Mouse (Mus musculus) olfactory bulb, adult 2 months (tissue): ENCODE measurements around the gene Hist1h2bf.

Experiments used
- CTCF ChIP-seq: fragments of 200-500 bp; IDR thresholded peaks from 2 replicates; pipeline ENCODE4 v1.5.1; 2012; ENCODE audit warnings: low read depth, mild to moderate bottlenecking, low read length, moderate library complexity; ENCODE audit not compliant: insufficient read depth
- POLR2A ChIP-seq: fragments of 200-500 bp; IDR thresholded peaks from 2 replicates; pipeline ENCODE4 v1.6.1; 2012; ENCODE audit warnings: mild to moderate bottlenecking, low read depth, low read length, moderate library complexity; ENCODE audit not compliant: insufficient read depth

GRCm38 (mm10) chr13:23604452-23604851 lies 30.5 kb upstream of the Hist1h2bf start:
- TF ChIP-seq CTCF = no peak
- TF ChIP-seq POLR2A = no peak
